Mouse (Mus musculus) kidney, adult 11 months (tissue): ENCODE data around the gene Ppip5k1.
A peak's percentile ranks its signal among the peaks of the same experiment; 100 is the strongest.

Experiments
- DNase-seq: peaks from one replicate; pipeline ENCODE4 v3.0.0; 2022

Ppip5k1 gene

GRCm38 (mm10) chr2:121297701-121298100 lies 57.5 kb downstream of the Ppip5k1 start:
- no peak for DNase-seq

GRCm38 (mm10) chr2:121296754-121297231 lies 58.4 kb downstream of the Ppip5k1 start:
- no peak for DNase-seq

GRCm38 (mm10) chr2:121295608-121296571 lies 59.3 kb downstream of the Ppip5k1 start:
- DNase-seq: no peak

DNA sequence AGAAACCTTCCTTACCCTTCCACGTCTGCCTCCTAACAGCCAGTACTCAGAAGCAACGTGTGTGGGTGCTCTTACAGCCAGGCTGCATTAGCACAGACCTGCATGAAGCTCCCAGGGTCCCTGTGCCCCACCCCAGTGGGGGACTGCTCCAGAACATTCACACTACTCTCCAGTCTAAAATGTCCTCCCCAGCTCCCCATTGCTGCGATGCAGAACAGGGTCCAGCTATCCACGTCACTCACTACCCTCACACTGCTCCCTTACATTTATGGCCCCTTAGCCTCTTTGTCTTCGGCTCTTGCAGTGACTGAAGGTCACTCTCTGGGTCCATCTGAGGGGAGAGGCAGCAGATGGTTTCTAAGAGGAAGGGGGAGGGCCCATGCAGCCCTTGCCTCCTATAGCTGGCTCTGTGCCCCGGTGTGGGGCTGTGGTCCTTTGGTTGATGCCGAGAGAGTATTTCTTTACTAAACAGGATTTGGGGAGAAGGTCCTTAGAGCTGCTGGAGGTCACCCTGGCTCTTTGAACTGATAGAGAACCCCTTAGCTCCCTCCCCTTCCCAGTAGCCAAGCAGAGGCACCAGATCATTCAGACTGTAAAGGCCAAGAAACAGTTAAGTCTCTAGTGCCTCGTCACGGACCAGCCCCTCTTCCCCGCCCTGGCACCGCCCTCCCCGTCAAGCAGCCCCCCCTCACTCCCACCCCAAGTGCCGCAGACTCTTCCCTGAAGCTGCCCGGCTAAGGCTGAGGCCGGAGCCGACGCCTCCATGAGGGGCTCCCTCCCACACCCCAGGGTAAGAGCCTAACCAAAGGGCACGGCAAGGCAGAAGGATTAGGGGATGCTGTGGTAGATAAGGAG lies 60.2 kb downstream of the Ppip5k1 start:
- DNase-seq: no peak

DNA sequence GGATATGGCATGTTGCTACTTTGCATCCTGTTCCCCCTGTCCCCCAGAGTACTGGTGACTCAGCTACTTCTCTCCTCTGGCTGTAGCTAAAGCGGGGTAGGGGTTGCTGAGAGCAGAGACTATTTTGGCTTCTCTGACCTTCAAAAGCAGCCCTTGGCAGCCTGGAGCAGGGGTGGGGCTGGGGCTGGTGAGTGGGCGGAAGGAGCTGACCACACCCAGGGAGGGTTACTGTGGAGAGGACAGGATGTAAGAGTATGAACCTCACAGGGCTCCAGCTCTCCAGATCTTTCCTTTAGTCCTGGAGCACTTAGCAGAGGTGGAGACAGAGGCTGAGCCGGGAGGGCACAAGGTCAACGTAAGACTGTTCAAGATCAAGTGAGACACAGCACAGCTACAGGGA lies 61.0 kb downstream of the Ppip5k1 start:
- DNase-seq: no peak

DNA sequence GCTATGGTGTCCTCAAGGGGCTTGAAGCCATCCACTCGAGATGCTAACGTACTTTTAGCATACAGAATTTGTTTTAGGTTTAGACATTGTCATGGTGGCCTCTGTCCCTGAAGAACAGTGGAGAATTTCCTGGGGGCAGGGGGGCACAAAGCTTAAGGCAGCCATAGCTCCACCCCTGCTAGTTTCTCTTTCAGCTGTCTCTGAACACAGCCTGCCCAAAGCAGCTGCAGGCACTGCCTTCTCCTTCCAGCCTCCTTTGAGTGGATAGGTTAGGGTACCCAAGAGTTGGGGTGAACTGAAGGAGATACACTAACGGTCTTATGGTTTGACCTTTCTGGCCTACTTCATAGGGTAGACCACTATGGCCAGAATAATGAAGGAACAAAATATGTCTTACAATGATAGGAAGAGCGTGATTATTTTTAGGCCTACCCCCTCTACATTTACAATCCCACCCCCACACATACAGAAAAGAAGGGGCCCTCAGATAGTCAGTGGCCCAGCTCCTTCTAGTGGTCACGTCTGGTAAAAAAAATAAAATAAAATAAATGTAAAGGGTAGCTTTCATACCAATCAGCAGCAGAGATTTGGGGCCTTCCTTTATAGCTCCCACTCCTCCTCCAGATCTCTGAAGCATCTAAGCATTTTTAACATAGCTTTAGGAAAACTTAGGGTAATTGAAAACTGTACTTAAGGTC lies 62.7 kb downstream of the Ppip5k1 start:
- no peak for DNase-seq

GRCm38 (mm10) chr2:121289730-121290540 lies 65.3 kb downstream of the Ppip5k1 start:
- DNase-seq: no peak

DNA sequence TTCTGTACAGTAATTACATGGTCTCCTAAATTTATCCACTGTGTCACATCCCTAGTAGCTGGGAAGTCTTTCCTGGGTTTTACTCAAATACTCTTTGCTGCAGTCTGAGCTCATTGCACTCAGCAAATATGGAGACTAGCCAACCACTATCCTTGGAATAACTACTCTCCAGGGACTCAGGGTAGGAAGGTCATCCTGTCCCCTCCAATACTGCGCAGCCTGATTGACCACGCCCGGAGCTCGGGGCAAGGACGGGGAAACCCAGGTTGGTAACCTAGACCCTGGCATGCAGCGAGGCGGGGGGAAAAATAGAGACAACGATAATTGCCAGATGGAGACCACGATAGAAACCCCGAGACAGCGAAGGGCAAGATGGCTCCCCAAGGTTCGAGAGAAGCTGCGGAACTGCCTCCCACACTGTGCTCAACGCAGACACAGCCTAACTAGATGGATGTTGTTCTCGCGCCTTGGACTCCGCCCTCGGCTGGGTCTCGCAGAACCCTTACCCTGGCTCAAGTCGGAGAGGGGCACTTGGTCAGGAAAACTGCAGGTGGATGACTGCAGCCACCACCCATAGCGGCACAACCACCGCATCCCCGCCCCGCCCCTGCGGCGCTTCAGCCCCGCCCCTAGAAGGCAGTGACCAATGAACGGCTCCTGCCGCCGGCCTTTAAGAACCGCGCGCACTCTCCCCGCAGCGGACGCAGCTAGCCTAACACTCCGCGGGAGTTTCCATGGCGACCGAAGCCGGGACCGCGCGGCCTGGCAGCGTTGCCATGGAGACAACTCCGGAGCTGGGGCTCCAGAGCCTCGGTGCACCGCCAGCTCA lies 66.1 kb downstream of the Ppip5k1 start, which contains the start of gene Map1a:
Map1a (plus strand) TSS at position 700 of the 829 bp plus-strand sequence.
- peak; percentile 86 for DNase-seq

DNA sequence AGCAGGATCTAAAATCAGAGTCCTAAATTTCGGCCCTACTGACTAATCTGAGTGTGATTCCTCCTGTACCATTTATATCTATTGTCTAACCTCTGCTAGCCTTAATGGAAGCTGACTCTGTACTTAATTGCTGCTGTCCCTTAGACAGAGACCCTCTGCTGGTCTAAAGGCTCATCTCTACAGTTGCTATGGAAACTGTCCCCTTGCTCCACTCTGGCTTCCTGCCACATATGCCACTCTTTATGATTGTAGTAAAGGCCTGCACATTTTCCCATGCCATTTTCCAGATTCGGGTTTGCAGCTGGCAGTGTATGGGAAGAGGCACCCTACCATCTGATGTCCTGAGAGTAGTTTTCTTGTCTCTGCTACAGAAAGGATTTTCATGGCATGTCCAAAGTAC lies 67.3 kb downstream of the Ppip5k1 start:
- DNase-seq: no peak

- no peak for DNase-seq
Measured at GRCm38 (mm10) chr2:121271928-121272516, 83.2 kb downstream of the Ppip5k1 start.

DNA sequence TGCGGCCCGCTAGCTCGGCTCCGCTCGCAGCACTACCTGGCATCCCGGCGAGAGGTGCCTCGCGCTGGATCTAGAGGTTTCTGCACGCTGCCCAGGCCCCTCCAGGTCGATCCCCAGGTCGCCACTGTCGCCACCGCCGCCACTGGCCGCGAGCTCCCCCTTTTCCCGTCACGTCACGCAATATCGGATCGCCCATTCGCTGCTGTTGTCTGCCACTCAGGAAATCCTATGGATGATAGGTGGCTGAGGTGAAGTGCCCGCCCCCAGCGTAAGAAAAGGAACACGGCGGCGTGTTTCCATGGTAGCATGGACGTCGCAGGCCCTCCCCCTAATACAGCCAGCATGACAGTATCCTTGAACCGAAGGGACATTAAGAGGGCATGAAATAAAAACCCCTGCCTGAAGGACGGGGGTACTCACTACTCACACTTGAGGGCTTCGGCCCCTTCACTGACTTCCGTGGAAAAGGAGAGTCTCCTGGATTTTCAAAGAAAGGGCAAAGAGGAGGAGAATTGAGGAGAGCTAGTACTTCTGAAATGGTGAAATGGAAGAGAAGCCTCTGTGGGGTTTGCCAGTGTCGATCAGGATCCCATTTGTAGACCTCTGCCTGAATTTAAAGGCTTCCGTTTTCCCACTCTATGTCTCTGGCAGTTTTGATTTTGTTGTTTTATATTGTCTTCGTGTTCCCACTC lies 83.8 kb downstream of the Ppip5k1 start, which contains the start of gene Trp53bp1:
Trp53bp1 (minus strand) TSS at position 172 of the 692 bp plus-strand sequence.
- DNase-seq: peak; percentile 97

DNA sequence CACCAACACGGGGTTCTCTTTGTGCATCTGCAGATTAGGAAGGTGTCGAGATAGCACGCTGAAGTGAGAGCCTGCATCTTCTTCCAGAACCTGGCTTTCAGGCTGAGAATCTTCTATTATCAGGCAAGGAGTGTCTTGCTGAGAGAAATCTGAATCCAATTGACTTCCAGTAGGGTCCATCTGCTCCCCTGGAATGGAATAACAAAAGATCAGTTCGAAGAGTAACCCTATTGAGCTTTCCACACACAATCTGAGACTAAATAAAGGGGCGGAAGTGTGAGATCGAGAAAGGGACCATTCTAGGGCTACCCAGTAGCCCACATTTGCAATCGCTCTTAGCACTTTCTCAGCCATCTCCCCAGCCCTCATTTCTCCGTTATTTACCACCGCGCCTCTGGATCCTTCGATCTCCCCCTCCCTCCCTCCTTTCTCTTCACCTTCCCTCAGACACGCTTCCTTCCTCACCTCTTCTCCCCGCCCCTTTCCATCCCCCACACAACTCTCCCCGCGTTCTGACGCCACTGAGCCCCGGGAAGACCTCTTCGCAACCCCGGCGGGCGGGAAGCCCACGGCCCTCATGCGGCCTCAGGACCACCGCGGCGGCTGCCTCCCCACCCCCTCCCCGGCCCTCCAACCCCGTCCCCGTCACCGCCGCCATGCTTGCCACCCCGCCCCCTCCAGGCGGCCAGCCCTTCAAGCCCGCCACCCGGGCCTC lies 84.5 kb downstream of the Ppip5k1 start:
- no peak for DNase-seq

DNA sequence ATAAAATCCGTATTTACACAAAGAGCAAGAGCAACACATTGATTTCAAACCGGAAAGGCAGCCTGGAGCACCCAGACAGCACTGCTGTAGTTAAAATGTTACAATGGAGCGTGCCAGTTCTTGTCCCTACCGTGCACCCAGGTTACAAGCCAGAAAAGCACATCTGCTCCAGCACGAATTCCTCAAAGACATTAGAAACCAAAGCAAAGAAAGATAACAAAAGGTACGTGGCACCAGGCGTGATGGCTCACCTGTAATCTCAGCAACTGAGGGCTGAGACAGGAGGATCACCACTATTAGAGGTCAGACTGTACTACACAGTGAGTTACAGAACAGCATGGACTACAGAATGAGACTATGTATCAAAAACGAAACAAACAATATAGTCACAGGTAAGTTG lies 86.8 kb downstream of the Ppip5k1 start:
- no peak for DNase-seq
